Mouse (Mus musculus): ENCODE results near the gene Spry1.
A peak's percentile ranks its signal among the peaks of the same experiment; 100 is the strongest.
"Not testable (repeated sequence)": the region's sequence is repeated elsewhere in the genome, so short reads cannot be mapped to it uniquely, and the experiment has no call there.

The Spry1 gene

DNA sequence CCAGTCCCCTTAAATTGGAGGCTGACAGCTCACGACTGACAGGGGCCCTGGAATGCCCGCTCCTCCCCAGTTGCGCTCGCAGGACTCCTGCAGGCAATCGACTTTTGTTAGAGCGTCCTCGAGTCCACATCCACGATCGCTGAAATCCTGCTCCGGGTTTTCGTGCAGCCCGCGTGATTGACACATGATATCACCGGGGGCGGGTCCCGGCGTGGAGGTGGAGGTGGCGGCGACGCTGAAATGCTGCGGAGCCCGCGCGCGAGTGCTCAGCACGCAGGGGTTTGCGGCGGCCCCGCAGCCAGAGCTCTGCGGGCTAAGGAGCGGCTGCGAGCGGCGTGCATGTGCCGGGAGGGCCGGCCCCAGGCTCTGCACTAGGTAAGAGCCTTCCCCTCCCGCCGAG is at the start of gene Spry1:
Spry1 (plus strand) TSS at position 258 of the 400 bp plus-strand sequence.
- DNase-seq (ENCODE audit: inconsistent ontology term): peak; percentile 96

DNA sequence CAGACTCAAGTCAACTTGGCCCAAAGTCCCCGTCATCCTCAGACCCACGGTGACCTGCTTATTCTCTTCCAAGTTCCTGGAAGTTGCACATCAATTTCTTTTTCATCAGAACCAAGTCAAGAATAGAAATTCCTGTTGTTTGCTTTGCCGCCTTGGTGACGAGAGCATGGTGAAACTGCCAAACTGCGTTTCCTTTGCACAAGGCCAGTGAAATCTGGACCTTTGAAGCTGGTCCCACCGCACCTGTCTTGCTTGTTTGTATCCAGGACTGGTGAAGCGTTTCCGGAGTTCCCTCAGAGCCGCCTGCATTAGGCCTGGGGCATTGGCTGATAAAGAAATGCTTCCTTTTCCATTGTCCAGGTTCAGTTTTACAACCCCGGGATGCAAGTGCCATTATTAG is 44.0 kb upstream of the Spry1 start:
- DNase-seq (ENCODE audit: inconsistent ontology term): no peak

DNA sequence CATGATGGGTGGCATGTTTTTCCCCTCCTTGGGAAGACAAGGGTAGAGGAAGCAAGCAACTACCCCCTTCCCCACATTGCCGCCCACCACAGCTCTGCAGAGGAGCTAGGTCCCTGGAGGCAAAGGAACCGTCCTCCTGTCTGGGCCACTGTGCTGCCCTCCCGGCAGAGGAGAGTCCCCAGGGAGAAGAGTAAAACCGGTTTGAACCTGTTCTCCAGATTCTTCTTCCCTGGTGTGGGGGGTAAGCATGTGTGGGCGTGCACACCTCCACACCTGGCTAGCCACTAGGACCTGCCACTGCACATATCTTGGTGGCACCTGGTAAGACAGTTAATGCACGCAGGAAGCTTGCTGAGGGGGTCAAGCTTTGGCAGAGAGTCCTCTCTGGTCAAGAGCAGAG is 43.2 kb upstream of the Spry1 start:
- DNase-seq (ENCODE audit: inconsistent ontology term): no peak

DNA sequence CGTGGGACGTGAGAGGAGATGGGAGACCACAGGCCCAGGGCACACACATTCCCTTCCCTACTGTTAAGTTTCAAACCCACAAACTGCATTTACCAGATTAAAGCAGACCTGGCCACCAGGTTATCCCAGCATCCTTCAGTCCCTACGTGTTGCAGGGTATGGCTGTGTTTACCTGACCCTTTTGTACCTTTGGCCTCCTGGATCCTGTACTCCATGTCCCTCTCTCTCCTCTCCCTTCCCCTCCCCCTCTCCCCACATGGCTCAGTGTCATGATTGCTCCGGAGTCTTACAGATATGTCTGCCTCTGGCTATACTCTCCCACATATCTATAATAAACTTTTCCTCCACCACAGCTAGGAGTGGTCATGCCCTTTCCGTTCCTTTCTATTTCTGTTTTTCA is 42.5 kb upstream of the Spry1 start:
- DNase-seq (ENCODE audit: inconsistent ontology term): no peak

DNA sequence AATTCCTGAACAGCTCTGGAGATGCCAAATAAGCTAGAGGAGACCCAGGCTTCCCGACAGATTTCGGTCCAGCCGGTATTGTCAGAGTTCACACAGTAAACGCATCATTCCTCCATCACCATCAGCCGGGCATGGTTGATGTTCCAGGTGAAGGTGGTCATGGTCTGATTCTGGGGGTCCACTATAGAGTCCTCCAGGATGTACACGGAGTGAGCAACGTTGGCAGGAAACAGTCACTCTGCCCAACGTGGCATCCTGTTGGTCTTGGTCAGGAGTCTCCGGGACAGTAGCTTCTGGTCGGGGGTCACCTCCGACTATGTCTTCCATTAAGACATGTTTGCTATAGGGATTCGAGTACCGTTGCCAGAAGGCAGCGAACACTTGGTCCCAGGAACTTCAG is 40.1 kb upstream of the Spry1 start:
- DNase-seq (ENCODE audit: inconsistent ontology term): not testable (repeated sequence)

DNA sequence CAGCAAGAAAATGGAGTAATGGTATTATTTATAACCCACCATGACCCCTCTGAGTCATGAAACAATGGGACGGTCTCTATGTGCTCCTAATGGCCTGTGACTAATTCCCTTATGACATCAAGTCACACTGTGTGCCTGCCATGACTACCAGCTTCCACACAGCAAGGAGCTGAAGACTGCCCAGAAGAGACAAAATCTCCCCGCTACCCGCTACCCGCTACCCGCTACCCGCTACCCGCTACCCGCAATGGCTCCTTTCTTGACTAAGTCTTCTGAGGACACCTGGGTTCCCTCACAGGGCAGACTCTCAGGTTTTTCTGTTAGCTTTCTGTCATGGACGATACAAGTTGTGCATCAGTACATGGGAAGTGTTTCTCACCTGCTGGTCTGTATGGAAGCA is 37.4 kb upstream of the Spry1 start:
- no peak for DNase-seq (ENCODE audit: inconsistent ontology term)

DNA sequence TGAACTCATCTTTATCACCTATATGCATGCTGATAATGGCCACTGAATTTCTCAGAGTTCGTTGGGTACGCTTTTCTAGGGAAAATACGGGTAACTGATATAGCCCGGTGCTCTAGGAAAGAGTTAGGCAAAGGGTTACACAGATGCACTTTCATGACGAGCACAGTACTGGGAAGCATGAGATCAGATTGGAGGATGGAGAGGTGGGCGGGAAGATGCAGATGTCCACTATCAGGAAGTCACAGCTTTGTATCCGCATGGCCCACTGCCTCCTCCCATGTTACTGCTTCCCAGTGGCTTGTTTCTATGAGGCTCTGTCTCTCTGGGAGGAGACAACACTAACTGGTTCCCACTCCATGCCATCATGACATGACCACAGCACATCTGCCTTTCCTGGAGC is 36.9 kb upstream of the Spry1 start:
- no peak for DNase-seq (ENCODE audit: inconsistent ontology term)

DNA sequence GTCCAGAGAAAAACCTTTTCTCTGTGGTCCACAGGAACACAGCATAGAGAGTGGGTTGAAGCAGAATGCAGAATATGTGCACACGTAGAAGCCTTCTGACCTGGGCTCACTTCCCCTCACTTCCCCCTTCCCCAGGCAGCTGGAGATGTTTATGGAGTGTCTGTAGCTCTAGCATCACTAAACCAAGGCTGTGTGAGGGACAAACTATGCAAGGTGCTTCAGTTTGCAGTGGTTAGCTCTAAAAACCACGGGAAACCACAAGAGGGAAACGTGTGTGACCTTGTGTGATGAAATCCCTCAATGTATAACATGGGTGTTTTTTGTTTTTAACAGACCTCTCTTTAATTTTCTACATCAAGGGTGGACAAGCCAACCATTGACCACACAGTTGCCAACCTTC is 36.2 kb upstream of the Spry1 start:
- no peak for DNase-seq (ENCODE audit: inconsistent ontology term)

DNA sequence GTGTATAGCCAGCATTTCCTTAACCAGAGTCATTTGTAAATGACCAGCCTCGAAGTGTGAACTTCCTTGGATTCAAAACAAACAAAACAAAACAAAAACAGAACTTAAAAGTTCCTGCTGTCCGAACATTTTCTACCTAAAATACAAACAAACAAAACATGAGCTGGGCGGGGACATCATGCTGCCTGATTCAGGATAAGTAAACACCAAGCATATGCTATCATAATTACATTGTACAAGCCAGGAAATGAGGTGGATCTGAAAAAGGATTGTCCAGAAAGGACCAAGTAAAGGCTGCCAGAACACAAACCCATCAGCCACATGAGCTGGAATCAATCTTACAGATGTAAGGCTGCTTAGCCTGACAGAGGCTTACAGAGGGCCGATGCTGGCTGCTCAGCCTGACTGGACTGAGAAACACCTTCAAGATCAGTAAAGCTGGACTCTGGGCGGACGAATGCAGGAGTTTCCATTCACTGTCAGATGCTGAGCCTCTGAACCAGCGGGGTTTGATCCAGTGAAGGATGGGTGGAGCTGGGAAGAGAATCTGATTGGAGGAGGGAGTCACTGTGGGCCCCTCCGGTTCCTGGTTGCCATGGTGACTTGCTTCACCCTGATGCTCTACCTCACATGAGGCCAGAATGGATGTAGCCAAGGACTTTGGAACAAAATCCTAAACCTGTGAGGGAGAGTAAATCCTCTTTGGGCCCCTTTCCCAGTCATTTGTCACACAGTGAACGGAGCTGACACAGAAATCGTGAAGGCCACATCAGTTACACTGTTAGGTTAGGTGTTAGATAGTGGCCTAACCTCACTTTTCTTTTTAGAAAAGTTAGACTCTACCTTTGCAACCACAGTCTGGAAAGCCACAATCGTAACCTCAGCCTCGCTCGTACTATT is 34.5 kb upstream of the Spry1 start:
- no peak for DNase-seq (ENCODE audit: inconsistent ontology term)

DNA sequence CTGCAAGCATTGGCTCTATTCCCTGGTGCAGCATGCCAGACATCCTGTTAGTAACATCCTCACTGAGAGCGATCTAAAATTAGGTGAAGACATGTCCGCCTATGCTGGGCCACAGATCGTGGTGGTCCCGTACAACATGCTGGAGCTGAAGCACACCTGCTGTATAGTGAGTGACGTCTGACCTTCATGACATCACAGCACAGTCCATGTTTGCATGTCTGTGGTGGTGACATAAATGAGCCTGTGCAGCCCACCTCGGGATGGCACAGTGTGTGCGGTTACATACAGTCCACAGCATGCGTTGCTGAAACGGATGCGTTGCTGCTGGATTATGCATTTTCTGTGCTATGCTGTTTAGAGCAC is 33.9 kb upstream of the Spry1 start:
- no peak for DNase-seq (ENCODE audit: inconsistent ontology term)

DNA sequence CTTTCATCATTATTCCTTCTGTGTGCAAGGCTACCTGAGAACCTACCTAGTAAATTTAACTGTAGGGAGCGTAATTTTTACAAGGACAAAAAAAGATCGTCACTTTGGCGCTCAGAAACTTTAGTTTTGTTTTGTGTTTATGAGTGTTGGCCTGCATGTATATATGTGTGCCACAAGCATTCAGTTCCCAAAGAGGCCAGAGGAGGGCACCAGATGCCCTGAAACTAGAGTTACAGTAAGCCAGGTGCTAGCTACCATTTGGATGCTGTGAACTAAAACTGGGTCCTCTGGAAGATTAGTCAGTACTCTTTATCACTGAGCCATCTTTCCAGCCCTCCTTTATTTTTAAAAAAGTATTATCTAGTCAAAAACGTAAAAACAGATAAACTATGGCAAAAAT is 30.8 kb upstream of the Spry1 start:
- no peak for DNase-seq (ENCODE audit: inconsistent ontology term)

DNA sequence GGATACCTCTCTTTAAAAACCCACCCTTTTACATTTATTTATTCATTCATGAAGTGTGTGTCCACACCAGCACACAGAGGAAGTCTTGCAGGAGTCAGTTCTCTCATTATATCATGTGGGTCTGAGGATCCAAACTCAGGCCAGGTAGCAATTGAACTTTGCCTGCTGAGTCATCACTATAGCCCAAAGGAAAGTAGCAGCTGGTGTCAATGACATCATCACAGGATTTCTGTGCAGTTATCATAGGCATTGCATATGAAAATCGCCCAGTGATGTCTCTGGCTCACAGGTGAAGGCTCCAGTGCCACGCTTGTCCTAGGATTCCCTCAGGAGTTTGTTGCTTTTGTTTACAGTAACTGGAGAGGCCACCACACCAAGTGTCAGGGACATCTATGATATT is 29.1 kb upstream of the Spry1 start:
- no peak for DNase-seq (ENCODE audit: inconsistent ontology term)

DNA sequence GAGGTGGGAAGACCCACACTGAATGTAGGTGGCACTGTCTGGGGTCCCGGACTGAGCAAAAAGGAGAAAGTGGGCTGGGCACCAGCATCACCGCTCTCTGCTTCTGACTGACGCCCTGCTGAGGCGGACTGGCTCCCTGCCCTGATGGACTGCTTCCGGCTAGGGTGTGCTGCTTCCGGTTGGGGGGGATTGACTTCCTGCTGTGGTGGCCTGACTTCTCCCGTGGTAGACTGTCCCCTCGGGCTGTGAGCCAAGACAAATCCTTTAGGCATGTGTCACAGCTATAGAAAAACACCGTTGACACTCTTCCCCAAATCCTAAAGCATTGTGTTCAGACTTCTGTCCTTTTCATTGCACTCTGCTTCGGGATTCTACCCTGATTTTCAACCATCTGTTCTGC is 26.0 kb upstream of the Spry1 start:
- DNase-seq (ENCODE audit: inconsistent ontology term): no peak

DNA sequence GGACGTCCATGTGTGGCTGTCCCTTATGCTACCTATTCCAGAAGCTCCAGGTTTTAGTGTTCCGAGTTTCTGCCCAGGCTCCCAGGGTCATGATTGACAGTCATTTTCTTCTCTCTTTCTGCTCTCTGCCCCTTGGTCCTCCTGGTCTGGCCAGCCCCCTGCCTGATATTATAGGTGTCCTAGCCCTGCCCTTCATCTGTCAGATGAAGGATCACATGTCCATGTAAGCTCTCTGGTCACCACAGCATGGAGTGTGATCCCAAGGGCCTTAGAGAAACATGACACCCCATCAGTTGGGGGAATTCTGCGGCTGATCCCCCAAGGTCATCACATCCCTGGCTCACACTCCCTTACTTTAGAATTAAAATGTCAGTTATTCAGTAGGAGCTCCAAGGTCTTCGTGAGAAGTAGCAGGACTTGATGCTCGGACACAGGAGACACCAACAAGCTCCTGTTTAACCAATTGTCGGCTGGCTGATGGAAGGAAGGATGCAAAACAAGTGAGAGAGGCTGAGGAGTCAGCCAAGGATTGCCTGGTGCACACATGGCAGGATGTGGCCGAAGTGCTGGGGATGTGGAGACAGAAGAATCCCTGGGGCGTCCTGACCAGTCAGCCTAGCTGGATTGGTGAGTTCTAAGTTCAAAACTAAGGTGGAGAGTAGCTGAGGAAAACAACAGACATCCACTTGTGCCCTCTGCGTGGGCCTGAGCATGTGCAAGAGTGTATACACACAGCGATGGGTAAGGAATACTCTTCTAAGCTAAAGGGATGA is 24.7 kb upstream of the Spry1 start:
- DNase-seq (ENCODE audit: inconsistent ontology term): no peak

DNA sequence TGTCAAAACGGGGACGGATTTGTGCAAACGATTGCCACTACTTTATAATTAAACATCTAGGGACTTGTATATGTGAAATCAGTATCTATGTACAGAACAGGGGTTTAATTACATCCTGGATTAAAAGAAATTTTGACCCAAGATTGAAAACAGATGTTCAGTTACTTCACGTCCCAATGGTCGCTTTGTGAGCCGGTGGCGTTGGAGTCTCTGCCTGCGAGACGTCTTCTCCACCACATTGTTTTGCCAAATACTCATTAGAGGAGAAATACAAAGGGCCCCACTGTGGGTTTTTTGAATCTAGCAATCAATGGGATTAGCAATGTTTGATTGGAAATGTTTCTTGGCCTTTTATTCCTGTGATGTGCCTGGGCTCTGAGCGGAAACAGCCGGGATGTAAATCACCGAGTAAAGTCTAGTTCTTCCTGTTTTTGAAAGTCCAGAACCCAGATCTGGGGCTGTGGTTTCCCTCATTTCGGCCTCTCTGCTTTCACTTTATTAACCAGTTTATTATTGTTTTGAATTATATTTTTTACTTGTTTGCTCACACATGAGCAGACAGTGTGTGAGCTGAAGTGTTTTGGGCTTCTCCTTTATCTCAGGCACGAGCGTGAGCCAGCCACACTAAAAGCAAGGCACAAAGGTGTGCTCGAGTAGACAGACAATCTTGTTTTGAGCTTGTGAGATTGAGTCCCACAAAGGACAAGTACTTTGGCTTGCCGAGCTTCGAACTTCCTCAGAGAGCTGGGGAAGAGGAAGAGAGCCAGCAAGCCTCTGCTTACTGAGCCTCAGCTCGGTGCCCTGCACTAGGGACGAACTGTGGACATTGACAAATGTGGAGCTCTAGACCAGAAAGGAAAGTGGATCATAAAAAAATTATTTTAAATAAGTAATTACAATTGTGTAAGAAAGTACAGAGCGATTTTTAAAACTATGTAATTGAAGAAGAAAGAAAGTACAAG is 22.9 kb upstream of the Spry1 start:
- DNase-seq (ENCODE audit: inconsistent ontology term): peak; percentile 72

DNA sequence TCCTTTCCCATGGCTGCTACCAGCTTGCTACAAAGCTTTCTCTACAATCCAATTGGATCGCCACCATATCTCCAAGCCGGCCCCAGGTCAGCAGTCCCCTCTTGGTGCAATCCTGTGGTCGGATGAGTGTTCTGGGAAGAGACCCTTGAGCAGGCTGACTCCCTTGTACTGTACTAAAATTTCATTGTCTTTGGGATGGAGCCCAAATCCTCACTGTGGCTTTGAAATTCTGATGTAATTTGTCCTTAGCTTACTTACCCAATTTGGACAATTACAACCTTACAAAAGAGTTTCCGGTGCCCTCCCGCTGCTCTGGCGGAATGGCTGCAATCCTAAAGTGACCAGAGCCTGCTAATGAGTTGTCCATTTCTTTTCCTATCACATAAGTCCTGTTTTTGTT is 7.5 kb upstream of the Spry1 start:
- peak; percentile 74 for DNase-seq (ENCODE audit: inconsistent ontology term)

DNA sequence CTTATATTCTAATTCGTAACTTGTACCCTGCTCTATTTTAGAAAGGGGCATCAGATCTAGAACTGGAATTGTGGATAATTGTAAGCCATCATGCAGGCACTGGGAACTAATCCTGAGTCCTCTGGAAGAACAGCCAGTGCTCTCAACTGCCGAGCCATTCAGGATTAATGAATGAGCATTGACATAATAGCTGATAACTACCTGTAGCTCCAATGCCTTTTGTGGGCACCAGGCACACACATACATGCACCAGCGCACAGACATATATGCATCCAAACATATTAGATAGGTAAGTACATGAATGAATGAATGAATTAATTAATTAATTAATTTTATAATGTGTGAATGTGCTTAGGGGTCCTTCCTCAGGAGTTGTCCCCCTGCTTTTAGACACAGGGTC is 7.0 kb upstream of the Spry1 start:
- no peak for DNase-seq (ENCODE audit: inconsistent ontology term)

DNA sequence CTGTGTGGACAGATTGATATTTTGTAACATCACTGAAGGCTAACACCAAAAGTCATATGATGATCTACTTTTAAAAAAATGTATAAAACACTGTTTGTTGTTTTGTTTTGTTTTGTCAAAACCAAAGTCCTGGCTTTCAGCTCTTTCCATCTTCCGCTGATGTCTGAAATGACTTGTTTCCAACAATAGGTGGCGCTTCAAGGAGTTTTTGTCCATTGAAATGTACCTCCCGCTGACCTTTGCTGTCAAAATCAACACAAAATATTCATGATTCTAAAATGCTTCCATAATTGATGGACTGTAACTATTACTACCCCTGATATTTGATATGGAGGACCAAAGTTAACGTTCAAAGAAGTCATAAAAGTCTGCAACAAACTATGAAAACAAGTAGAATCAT is 5.1 kb upstream of the Spry1 start:
- no peak for DNase-seq (ENCODE audit: inconsistent ontology term)

DNA sequence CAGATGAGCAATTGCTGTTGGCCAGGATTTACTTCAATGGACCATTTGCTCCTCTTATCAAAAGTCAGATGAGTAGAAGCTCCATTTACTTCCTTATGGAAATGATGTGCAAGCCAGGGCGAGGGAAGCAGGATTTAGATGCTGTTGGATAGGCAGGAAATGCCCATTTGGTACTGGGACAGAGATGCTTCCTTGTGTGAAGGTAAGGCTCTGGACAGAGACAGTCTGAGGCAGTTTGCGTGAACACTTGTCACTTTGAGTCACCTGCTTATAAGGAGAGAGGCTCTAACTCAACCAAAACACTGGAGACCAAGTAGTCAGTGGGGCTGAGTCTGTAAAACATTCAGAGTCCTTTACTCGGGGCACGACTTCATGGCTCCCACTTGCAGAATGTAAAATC is 2.8 kb upstream of the Spry1 start:
- no peak for DNase-seq (ENCODE audit: inconsistent ontology term)

DNA sequence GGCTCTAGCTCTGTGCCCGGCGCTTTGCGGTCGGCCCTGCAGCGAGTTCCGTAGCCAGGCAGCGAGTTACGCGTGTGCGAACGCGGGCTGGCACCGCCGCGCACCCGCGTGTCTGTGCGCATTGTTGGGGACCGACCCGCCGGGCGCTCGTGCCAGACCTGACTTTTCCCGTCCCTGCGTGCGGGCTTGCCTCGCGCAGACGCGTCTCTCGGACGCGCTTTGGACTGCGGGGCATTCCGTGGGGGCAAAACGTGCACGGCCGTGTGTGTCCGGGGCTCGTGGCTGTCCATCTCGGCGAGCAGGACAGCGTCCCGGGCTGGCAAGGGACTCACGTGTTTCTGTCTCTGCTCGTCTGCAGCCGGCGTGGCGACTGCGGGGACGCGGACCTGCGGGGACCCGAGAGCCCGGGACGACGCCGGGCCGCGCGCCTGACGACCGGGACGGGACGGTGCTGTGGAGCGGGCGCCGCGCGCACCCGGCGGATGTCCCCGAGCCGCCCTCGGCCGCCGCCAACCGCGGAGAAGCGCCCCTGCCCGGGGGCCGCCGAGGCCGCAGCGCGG is 495 bp downstream of the Spry1 start:
- no peak for DNase-seq (ENCODE audit: inconsistent ontology term)

DNA sequence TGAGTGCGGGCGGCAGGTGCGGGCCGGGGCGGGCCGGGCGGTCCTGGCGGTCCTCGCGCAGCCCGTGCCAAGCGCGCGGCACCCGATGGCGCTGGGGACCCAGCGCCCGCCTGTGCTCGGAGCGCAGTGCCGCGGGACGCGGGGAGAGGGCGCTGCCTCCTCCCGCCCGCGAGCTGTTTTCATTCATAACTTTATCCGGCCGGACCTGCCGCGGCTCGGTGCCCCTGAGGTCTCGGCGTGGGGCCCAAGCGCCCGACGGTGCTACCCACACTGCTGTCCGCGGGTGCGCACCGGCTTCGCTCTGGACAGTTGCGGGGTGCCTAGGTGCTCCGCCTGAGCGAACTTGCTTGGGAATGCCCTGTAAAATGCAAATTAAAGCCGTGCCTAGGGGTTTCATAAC is 1.1 kb downstream of the Spry1 start:
- peak; percentile 79 for DNase-seq (ENCODE audit: inconsistent ontology term)
